Mouse (Mus musculus): ENCODE results near the gene Bmp6. TPM values are rescaled to one million over a fixed set of nuclear protein-coding genes. Genes with fewer than 3 reads are reported as not detected.
A peak's percentile ranks its signal among the peaks of the same experiment; 100 is the strongest.

The Bmp6 gene
- polyA plus RNA-seq, 1 experiment from 2014 or later = 0.31 TPM

GRCm38 (mm10) chr13:38515431-38515830 is 170.5 kb downstream of the Bmp6 start:
- ATAC-seq (peak; percentile 94), DNase-seq (peak; percentile 33)
- Histone ChIP-seq H3K36me3 (replicated peaks; ENCODE audit: insufficient read depth, low read length) (peaks cover 54% of the 10 kb centered on the region), H3K9ac (replicated peaks) (no peak overlapping the region), H3K4me1 (ENCODE audit: insufficient read depth) (0 out of 2 replicates have a peak, but pooled peaks cover 4% of the 10 kb centered on the region), H3K4me3 (ENCODE audit: low read depth, low read length) (no peak overlapping the region), H3K27ac (ENCODE audit: low read depth) (no peak overlapping the region; the same call in 1 of the 2 replicates), H3K27me3 (ENCODE audit: insufficient read depth, low read length) (no peaks in the 10 kb centered on the region), H3K9me3 (ENCODE audit: low read length) (no peaks in the 10 kb centered on the region), H3K4me2 (ENCODE audit: low read depth, low read length) (no peak overlapping the region)
- WGBS (ENCODE audit: insufficient replicate concordance) = 59% methylated on average over 2 of the region's 2 CpGs
- no peak for TF ChIP-seq CTCF (IDR thresholded peaks at IDR 0.05; ENCODE audit: low read depth)
- TF ChIP-seq EP300 (IDR thresholded peaks at IDR 0.05; ENCODE audit: low read depth) = no peak

DNA sequence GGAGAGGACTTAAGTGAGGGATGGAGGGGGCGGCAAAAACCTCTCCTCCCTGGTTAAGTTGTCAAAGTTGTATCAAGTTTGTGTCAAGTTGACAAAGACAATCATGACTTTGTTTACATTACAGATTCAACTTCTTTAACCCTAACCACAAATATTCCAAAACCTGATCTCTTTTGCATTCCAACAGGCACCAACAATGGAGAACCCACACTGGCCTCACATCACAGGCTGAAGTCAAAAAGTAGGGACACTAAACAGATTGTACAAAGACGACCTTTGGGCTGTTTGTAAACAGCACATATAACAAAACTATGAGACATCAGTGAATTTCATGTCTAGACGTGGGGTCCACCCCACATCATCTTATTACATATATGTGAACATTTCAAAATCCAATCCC is 170.9 kb downstream of the Bmp6 start:
- Histone ChIP-seq H3K27me3 (ENCODE audit: insufficient read depth, low read length) (no peaks in the 10 kb centered on the region), H3K4me1 (ENCODE audit: insufficient read depth) (0 out of 2 replicates have a peak, but pooled peaks cover 4% of the 10 kb centered on the region), H3K9me3 (ENCODE audit: low read length) (no peaks in the 10 kb centered on the region), H3K4me3 (ENCODE audit: low read depth, low read length) (no peak overlapping the region), H3K4me2 (ENCODE audit: low read depth, low read length) (no peak overlapping the region), H3K36me3 (replicated peaks; ENCODE audit: insufficient read depth, low read length) (peaks cover 58% of the 10 kb centered on the region), H3K9ac (replicated peaks) (no peak overlapping the region), H3K27ac (ENCODE audit: low read depth) (no peak overlapping the region; the same call in 1 of the 2 replicates)
- 0 out of 2 replicates have a peak, but pooled peaks have one; percentile 37 for ATAC-seq
- TF ChIP-seq CTCF (IDR thresholded peaks at IDR 0.05; ENCODE audit: low read depth) (no peak), EP300 (IDR thresholded peaks at IDR 0.05; ENCODE audit: low read depth) (no peak)
- WGBS (ENCODE audit: insufficient replicate concordance) = 53% methylated on average over 3 of the region's 3 CpGs
- DNase-seq = no peak

- no peak for DNase-seq
- H3K4me2 ChIP-seq (ENCODE audit: low read depth, low read length) = no peak overlapping the region
- H3K27ac ChIP-seq (ENCODE audit: low read depth) = no peak overlapping the region
- no peaks in the 10 kb centered on the region for H3K9me3 ChIP-seq (ENCODE audit: low read length)
- WGBS (ENCODE audit: insufficient replicate concordance) = 82% methylated on average over 11 of the region's 11 CpGs
- no peak overlapping the region for H3K9ac ChIP-seq (replicated peaks)
- H3K4me3 ChIP-seq (ENCODE audit: low read depth, low read length) = no peak overlapping the region
- H3K36me3 ChIP-seq (replicated peaks; ENCODE audit: insufficient read depth, low read length) = peaks cover 58% of the 10 kb centered on the region
- ATAC-seq = no peak
- no peaks in the 10 kb centered on the region for H3K27me3 ChIP-seq (ENCODE audit: insufficient read depth, low read length)
- 0 out of 2 replicates have a peak, but pooled peaks cover 4% of the 10 kb centered on the region for H3K4me1 ChIP-seq (ENCODE audit: insufficient read depth)
- no peak for TF ChIP-seq CTCF (IDR thresholded peaks at IDR 0.05; ENCODE audit: low read depth)
- TF ChIP-seq EP300 (IDR thresholded peaks at IDR 0.05; ENCODE audit: low read depth) = no peak
These were observed 171.7 kb downstream of the Bmp6 start for GRCm38 (mm10) chr13:38516582-38516981.

GRCm38 (mm10) chr13:38520299-38520698 is 175.4 kb downstream of the Bmp6 start:
- H3K4me2 ChIP-seq (ENCODE audit: low read depth, low read length) = no peak overlapping the region
- H3K27me3 ChIP-seq (ENCODE audit: insufficient read depth, low read length) = no peaks in the 10 kb centered on the region
- no peaks in the 10 kb centered on the region for H3K9me3 ChIP-seq (ENCODE audit: low read length)
- WGBS (ENCODE audit: insufficient replicate concordance) = 80% methylated on average over 11 of the region's 11 CpGs
- no peak overlapping the region for H3K9ac ChIP-seq (replicated peaks)
- H3K4me1 ChIP-seq (ENCODE audit: insufficient read depth) = peaks cover 10% of the 10 kb centered on the region; the same call in 1 of the 2 replicates
- DNase-seq = no peak
- no peak overlapping the region for H3K27ac ChIP-seq (ENCODE audit: low read depth)
- ATAC-seq = no peak
- TF ChIP-seq EP300 (IDR thresholded peaks at IDR 0.05; ENCODE audit: low read depth) (no peak), CTCF (IDR thresholded peaks at IDR 0.05; ENCODE audit: low read depth) (no peak)
- peaks cover 34% of the 10 kb centered on the region for H3K36me3 ChIP-seq (replicated peaks; ENCODE audit: insufficient read depth, low read length)
- no peak overlapping the region for H3K4me3 ChIP-seq (ENCODE audit: low read depth, low read length)

DNA sequence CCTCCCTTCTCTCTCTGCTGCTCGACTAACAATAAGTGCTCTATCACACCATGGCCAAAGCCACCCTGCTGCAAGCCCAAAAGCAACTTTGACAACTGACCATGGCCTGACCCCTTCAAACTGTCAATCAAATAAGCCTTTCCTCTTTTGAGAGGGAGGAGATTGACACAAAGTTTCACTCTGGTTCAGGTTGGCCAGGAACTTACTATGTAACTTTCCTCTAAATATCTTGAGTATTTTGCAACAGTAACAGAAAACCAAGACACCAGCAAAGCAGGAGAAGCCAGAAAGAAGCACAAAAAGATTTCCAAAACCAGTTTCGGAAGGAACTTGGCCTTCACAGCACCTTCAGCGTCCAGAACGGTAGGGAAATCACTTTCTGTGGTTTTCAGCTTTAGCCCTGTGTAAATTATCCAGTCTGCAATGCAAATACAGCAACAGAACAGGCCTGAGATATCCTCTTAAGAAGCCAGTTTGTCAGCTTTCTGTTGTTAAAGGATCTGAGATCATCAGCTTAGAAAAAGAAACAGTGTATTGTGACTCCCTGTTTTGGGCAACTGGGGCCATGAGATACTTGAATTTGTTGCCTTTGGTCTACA is 177.2 kb downstream of the Bmp6 start:
- no peaks in the 10 kb centered on the region for H3K9me3 ChIP-seq (ENCODE audit: low read length)
- no peak for ATAC-seq
- no peak overlapping the region for H3K9ac ChIP-seq (replicated peaks)
- no peak overlapping the region for H3K4me2 ChIP-seq (ENCODE audit: low read depth, low read length)
- no peak for DNase-seq
- no peak overlapping the region for H3K27ac ChIP-seq (ENCODE audit: low read depth)
- WGBS (ENCODE audit: insufficient replicate concordance) = 67% methylated on average over 4 of the region's 4 CpGs
- TF ChIP-seq EP300 (IDR thresholded peaks at IDR 0.05; ENCODE audit: low read depth) (no peak), CTCF (IDR thresholded peaks at IDR 0.05; ENCODE audit: low read depth) (no peak)
- no peak overlapping the region for H3K4me3 ChIP-seq (ENCODE audit: low read depth, low read length)
- peaks cover 26% of the 10 kb centered on the region for H3K36me3 ChIP-seq (replicated peaks; ENCODE audit: insufficient read depth, low read length)
- H3K27me3 ChIP-seq (ENCODE audit: insufficient read depth, low read length) = no peaks in the 10 kb centered on the region
- H3K4me1 ChIP-seq (ENCODE audit: insufficient read depth) = peaks cover 18% of the 10 kb centered on the region

DNA sequence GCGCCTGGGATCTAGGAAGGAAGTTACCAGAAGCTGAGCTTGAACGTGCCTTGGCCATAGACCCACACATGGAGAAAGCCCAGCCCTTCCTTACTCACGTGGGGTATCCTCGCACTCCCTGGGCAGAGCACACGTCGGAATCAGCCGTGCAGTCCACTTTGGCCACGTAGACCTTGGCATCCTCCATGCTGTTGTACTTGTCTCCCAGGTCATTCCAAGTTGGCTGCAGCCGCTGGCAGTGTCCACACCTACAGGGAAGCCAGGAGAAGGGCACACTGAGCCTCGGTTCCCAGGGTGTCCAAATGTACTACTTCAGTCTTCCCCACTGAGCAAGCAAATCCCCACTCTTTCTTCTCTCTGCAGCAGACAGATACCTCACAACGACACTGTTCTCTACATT is 178.3 kb downstream of the Bmp6 start:
- no peak overlapping the region for H3K27ac ChIP-seq (ENCODE audit: low read depth)
- DNase-seq = no peak
- WGBS (ENCODE audit: insufficient replicate concordance) = 82% methylated on average over 11 of the region's 11 CpGs

More for the DNA sequence above, 178.3 kb downstream of the Bmp6 start:
- no peak overlapping the region for H3K9ac ChIP-seq (replicated peaks)
- no peak for ATAC-seq
- peaks cover 18% of the 10 kb centered on the region for H3K4me1 ChIP-seq (ENCODE audit: insufficient read depth)
- no peaks in the 10 kb centered on the region for H3K27me3 ChIP-seq (ENCODE audit: insufficient read depth, low read length)
- H3K4me3 ChIP-seq (ENCODE audit: low read depth, low read length) = no peak overlapping the region
- no peak for TF ChIP-seq CTCF (IDR thresholded peaks at IDR 0.05; ENCODE audit: low read depth)
- no peak for TF ChIP-seq EP300 (IDR thresholded peaks at IDR 0.05; ENCODE audit: low read depth)
- H3K9me3 ChIP-seq (ENCODE audit: low read length) = no peaks in the 10 kb centered on the region
- no peak overlapping the region for H3K4me2 ChIP-seq (ENCODE audit: low read depth, low read length)
- peaks cover 19% of the 10 kb centered on the region for H3K36me3 ChIP-seq (replicated peaks; ENCODE audit: insufficient read depth, low read length)
